9 mouse cellular contexts compared by ENCODE assay signal in the genomic region with DNA sequence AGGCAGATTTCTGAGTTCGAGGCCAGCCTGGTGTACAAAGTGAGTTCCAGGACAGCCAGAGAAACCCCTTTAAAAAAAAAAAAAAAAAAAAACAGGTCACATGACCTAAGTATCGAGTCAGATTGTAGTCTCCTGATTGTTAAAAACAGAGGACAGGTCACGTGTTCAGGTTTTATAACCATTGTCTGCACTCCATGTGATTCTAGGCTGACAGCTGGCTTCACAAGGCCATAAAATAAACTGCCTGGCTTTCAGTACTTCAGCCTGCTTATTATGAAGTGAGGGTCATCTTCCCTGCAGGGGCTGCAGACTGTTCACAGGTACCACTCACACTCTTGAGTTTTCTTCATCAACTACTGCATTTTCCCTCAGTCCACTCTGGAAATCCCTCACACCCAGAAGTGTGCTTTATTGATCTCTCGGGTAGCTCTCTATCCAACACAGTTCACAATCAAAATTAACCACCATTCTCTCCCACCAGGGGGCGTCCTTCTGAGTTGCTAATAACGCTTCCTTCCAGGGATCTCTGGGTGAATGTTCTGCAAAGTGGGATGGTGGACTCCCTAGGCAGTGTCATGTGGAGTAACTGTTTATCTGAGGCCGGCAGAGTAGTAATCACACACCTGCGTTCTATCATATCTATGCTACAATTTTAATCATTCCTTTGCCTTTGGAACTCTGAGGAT. TPM values are rescaled to one million over a fixed set of nuclear protein-coding genes. Genes with fewer than 3 reads are reported as not detected.
A peak's percentile ranks its signal among the peaks of the same experiment; 100 is the strongest.
DNase-seq lines count a peak whose midpoint lies in the region; ATAC-seq lines count a peak whose summit lies in the region.
"Had no signal": no experiment of that assay in that cellular context is flagged by ENCODE, and none has a peak within 500 bp of the region (broad histone marks: within the 10 kb centered on the region; RNA-seq: fewer than 3 reads in every experiment).

No protein-coding gene starts in this region.

- peak; percentile 39 for DNase-seq in embryo, embryonic 10.5 days (ENCODE audit: low spot score)
- DNase-seq in embryo, embryonic 10 days (ENCODE audit: low spot score) = no peak
- peak; percentile 8 to 20 for DNase-seq in left cerebral cortex, adult 18-20 months (ENCODE audit: low spot score in 2 of 2)
- DNase-seq in left cerebral cortex, adult 11 months (ENCODE audit: low spot score) = no peak
- DNase-seq in B cell, adult 2 months = peak; percentile 2 to 3
- DNase-seq in induced T-regulatory cell, adult 2 months (ENCODE audit: low read depth) = peak; percentile 37
- DNase-seq in urinary bladder, postnatal 14 days (ENCODE audit: low spot score) = no peak

- ATAC-seq in granulocyte monocyte progenitor cell, adult 5-6 weeks (replicated peaks; ENCODE audit: poor library complexity, severe bottlenecking) = no peak

RNA-seq across cellular contexts. Expression of gene Iyd, which starts 27.3 kb away (rescaled TPM):
- total RNA-seq in left cerebral cortex, adult 18-20 months (2021) = not detected
- total RNA-seq in granulocyte monocyte progenitor cell, adult 5-6 weeks (2014; fragmentation: Nextera tagmentation) = not detected in 2 replicates
- not detected in 2 replicates for total RNA-seq in granulocyte monocyte progenitor cell, adult 5-6 weeks (2017)
- total RNA-seq: common myeloid progenitor, adult 5-6 weeks had no signal

Comparison
In these comparisons a context has a peak if more than half of its experiments do, and no peak if none do; other contexts are left out.
1. DNase-seq: peak in embryo, embryonic 10.5 days (single experiment), left cerebral cortex, adult 18-20 months (2 of 2), B cell, adult 2 months (2 of 2) and induced T-regulatory cell, adult 2 months (single experiment); none in embryo, embryonic 10 days (single experiment), left cerebral cortex, adult 11 months (single experiment) and urinary bladder, postnatal 14 days (single experiment).